Mouse (Mus musculus) C2C12 (cell line): Measurements from ENCODE around the gene Rpl3. TPM values are rescaled to one million over a fixed set of nuclear protein-coding genes. Genes with fewer than 3 reads are reported as not detected.

ENCODE experiments used
- H3K27me3 ChIP-seq: one replicate; pipeline ENCODE4 v1.6.1; 2011; ENCODE audit not compliant: control insufficient read depth, insufficient read depth, insufficient read length
- H3K36me3 ChIP-seq: one replicate; pipeline ENCODE4 v1.6.1; 2011; ENCODE audit not compliant: control insufficient read depth, insufficient read depth
- H3K4me3 ChIP-seq: one replicate; pipeline ENCODE4 v1.5.1; 2011; ENCODE audit warnings: mild to moderate bottlenecking, control low read depth; ENCODE audit not compliant: poor library complexity, insufficient read depth, severe bottlenecking
- H3K79me2 ChIP-seq: one replicate; pipeline ENCODE4 v1.6.1; 2011; ENCODE audit not compliant: control insufficient read depth, insufficient read depth
- H3K79me3 ChIP-seq: one replicate; pipeline ENCODE4 v1.6.1; 2011; ENCODE audit warnings: low read depth, control low read depth
- H3ac ChIP-seq: one replicate; pipeline ENCODE3; 2011; ENCODE audit warnings: low read depth; ENCODE audit not compliant: control insufficient read depth, insufficient read length
- CEBPB ChIP-seq: IDR thresholded peaks from one replicate; pipeline ENCODE4 v1.6.1; 2011; ENCODE audit warnings: low read depth, mild to moderate bottlenecking, control low read depth, moderate library complexity
- CTCF ChIP-seq: IDR thresholded peaks from one replicate; pipeline ENCODE4 v1.5.1; 2011; ENCODE audit not compliant: control insufficient read depth, insufficient read depth, insufficient read length
- FOSL1 ChIP-seq: IDR thresholded peaks from one replicate; pipeline ENCODE4 v1.8.0; 2011; ENCODE audit warnings: mild to moderate bottlenecking, low read length; ENCODE audit not compliant: poor library complexity, insufficient read depth, severe bottlenecking
- MAX ChIP-seq: IDR thresholded peaks from one replicate; pipeline ENCODE4 v1.6.1; 2011; ENCODE audit warnings: mild to moderate bottlenecking, control low read depth
- MYOD1 ChIP-seq: IDR thresholded peaks from one replicate; pipeline ENCODE4 v1.6.1; 2011; ENCODE audit warnings: low read depth; ENCODE audit not compliant: control insufficient read depth, insufficient read length
- MYOG ChIP-seq: IDR thresholded peaks from one replicate; pipeline ENCODE4 v1.6.1; 2011; ENCODE audit not compliant: control insufficient read depth, insufficient read length; ENCODE audit errors: extremely low read depth
- USF1 ChIP-seq: IDR thresholded peaks from one replicate; pipeline ENCODE4 v1.6.1; 2011; ENCODE audit warnings: low read depth, mild to moderate bottlenecking, control low read depth, moderate library complexity
- polyA plus RNA-seq: library from polyadenylated mRNA; unstranded; fragments of >200 nt; fragmentation: generic; extraction: Trizol; gene quantifications from one replicate; pipeline ENCODE4 v1.2.1, GENCODE M21; 2012; ENCODE audit warnings: missing spikeins

The Rpl3 gene
- polyA plus RNA-seq, 1 experiment = 1,181 TPM

GRCm38 (mm10) chr15:80053381-80054033 lies 38.2 kb downstream of the Rpl3 start:
- TF ChIP-seq MYOG = no peak
- TF ChIP-seq USF1 = no peak
- TF ChIP-seq FOSL1 = no peak
- TF ChIP-seq MAX = no peak
- TF ChIP-seq CTCF = no peak
- no peak overlapping the region for H3ac ChIP-seq
- no peaks in the 10 kb centered on the region for H3K79me3 ChIP-seq
- H3K4me3 ChIP-seq = no peak overlapping the region
- H3K27me3 ChIP-seq = no peaks in the 10 kb centered on the region
- H3K36me3 ChIP-seq = no peaks in the 10 kb centered on the region
- no peaks in the 10 kb centered on the region for H3K79me2 ChIP-seq

DNA sequence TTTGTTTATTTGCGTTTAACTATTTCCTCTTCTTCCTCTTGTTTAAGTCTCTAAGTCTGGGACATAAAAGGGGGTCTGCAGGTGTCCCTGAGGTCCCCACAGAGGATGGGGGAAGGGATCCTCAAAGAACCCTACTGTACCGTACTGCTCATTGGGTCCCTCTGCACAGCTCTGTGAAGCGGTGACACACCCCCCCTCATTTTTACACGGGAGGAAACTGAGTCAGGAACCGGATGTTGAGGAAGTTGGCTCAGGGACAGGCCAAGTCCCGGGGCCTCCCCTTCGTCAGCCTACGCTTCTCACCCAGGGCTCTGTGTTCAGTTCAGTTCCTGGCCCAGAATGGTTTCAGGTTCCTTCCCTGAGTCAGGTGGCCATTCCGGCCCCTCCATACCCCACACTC lies 39.9 kb downstream of the Rpl3 start:
- Histone ChIP-seq H3K79me3 (no peaks in the 10 kb centered on the region), H3K79me2 (no peaks in the 10 kb centered on the region), H3K4me3 (no peak overlapping the region), H3ac (no peak overlapping the region), H3K36me3 (no peaks in the 10 kb centered on the region), H3K27me3 (no peaks in the 10 kb centered on the region)
- TF ChIP-seq USF1 (no peak), FOSL1 (no peak), MYOG (no peak), MYOD1 (no peak)

DNA sequence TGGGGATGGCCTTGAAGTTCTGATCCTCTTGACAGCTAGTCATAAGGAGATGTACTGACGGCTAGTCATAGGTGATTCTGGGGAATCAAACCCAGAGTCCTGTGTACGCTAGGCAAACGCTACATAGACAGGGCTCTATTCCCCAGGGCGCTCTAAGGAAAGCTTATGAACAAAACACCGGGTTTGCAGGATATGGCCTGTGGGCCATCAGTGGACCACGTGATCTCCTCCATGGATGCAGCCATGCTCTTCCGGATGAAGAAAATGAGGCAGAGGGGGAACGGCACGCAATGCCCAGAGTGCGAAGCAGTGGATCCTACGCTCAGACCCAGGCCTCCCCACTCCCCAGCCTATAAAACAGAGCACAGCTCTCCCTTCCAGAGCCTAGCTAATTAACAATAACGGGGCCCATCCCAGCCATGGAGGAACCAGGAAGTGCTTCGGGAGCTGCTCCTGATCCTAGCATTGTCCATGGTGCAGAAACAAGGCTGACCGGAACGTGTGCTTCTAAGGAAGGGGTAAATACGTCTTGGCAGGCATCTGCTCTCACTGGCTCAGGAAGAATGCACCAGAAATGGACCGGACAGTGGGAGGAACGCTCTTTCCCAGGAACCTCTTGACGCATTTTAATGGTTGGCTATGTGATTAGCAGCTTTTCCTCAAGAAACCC lies 40.4 kb downstream of the Rpl3 start:
- TF ChIP-seq MAX (no peak), CTCF (no peak), MYOG (no peak), CEBPB (no peak), FOSL1 (no peak), USF1 (no peak), MYOD1 (no peak)
- no peaks in the 10 kb centered on the region for H3K79me2 ChIP-seq
- H3K79me3 ChIP-seq = no peaks in the 10 kb centered on the region
- no peaks in the 10 kb centered on the region for H3K36me3 ChIP-seq
- H3K27me3 ChIP-seq = no peaks in the 10 kb centered on the region
- H3ac ChIP-seq = no peak overlapping the region
- no peak overlapping the region for H3K4me3 ChIP-seq

DNA sequence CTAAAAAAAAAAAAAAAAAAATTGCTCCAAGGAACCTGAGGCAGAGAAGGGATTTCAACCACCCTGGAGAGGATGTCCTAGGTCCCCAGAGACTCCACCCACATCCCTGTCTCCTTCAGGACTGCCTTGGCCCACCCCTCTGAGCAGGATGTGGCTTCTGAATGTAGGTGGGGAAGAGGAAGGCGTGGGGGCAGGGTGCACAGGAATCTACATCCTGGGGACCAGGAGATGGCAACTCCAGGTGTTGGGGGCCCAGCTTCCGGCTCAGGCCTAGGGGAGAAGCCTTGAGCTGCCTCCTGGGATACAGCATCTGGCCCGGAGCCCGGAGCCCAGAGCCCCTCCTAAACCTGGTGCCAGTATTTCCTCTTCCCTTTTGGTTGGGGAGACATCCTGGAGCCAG lies 41.6 kb downstream of the Rpl3 start:
- Histone ChIP-seq H3K79me3 (no peaks in the 10 kb centered on the region), H3ac (no peak overlapping the region), H3K79me2 (no peaks in the 10 kb centered on the region), H3K36me3 (no peaks in the 10 kb centered on the region), H3K4me3 (no peak overlapping the region), H3K27me3 (no peaks in the 10 kb centered on the region)
- TF ChIP-seq CEBPB (no peak), FOSL1 (no peak), USF1 (no peak), MYOG (no peak), CTCF (no peak)

DNA sequence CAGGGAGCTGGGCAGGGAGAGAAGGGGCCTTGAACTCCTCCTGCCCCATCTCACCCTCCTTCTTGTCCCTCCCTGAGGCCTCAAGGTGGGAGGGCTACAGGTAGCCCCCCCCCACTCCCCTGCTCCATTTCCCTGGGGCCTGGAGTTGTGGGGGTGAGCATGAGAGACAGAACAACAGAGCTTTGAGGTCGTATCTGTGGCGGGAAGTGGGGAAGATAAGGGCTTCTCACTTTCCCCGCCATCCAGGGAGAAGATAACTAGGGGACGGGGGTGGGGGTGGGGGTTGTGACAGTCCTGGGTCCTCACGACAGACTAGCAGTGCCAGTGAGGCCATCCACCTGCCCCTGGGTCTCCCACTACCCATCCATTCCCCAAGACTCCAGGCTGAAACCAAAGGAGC lies 43.7 kb downstream of the Rpl3 start:
- TF ChIP-seq FOSL1 (no peak), MAX (no peak), MYOD1 (no peak), CTCF (no peak), USF1 (no peak), MYOG (no peak), CEBPB (no peak)
- no peaks in the 10 kb centered on the region for H3K79me2 ChIP-seq
- no peak overlapping the region for H3ac ChIP-seq
- H3K36me3 ChIP-seq = no peaks in the 10 kb centered on the region
- H3K79me3 ChIP-seq = no peaks in the 10 kb centered on the region
- no peak overlapping the region for H3K4me3 ChIP-seq
- no peaks in the 10 kb centered on the region for H3K27me3 ChIP-seq

DNA sequence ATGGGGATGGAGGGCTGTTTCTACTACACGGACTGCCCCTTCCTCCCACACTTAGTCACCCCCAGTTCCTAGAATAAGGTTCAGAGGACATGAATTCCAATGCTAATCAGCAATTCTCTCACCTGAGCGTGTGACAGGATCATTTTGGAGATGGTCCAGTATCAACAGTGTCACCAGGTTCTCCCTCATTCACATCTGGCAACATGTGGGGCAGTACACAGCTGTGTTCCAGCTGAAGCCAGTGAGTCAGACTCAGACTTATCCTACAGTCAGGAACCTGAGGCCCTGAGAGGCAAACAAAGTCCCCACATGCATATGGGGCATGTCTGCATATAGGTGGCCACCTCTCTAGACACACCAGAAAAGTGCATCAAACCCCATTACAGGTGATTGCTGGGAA lies 44.4 kb downstream of the Rpl3 start:
- Histone ChIP-seq H3K36me3 (no peaks in the 10 kb centered on the region), H3K27me3 (no peaks in the 10 kb centered on the region)

More for the DNA sequence above, 44.4 kb downstream of the Rpl3 start:
- no peaks in the 10 kb centered on the region for H3K79me2 ChIP-seq
- no peak overlapping the region for H3ac ChIP-seq
- no peaks in the 10 kb centered on the region for H3K79me3 ChIP-seq
- H3K4me3 ChIP-seq = no peak overlapping the region
- TF ChIP-seq USF1 (no peak), MYOD1 (no peak)
